Mouse (Mus musculus): ENCODE data around the gene Pnmal2. TPM values are rescaled to one million over a fixed set of nuclear protein-coding genes. Genes with fewer than 3 reads are reported as not detected.

Gene Pnmal2
- polyA plus RNA-seq, 1 experiment, result 1.3 TPM

- Histone ChIP-seq H3K27ac (ENCODE audit: insufficient read depth, low read length) (no peak overlapping the region), H3K4me1 (ENCODE audit: control insufficient read depth, insufficient read depth, low read length) (peaks cover 11% of the 10 kb centered on the region), H3K4me3 (ENCODE audit: insufficient read depth, low read length) (no peak overlapping the region)
- TF ChIP-seq CTCF (IDR thresholded peaks at IDR 0.05; ENCODE audit: borderline replicate concordance, insufficient read depth, low read length), result no peak
- TF ChIP-seq POLR2A (IDR thresholded peaks at IDR 0.05; ENCODE audit: low read depth, low read length), result no peak
These were observed 27.9 kb upstream of the Pnmal2 start for GRCm38 (mm10) chr7:16916342-16917265.

DNA sequence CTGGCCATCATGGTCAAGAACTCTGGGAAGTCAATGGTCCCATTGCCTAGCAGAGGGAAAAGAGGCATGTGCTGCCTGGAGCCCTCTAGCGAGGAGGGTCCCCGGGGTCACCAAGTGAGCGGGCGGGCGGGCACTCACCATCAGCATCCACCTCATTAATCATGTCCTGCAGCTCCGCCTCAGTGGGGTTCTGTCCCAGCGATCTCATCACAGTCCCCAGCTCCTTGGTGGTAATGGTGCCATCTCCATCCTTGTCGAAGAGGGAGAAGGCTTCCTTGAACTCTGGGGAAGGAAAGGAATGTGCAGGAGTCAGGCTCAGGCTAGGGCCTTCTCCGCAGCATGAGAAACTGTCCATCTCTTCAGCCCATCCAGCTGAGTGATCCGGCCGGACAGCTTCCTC, 27.0 kb upstream of the Pnmal2 start:
- Histone ChIP-seq H3K4me1 (ENCODE audit: control insufficient read depth, insufficient read depth, low read length) (peaks cover 11% of the 10 kb centered on the region; the same call in 1 of the 2 replicates), H3K4me3 (ENCODE audit: insufficient read depth, low read length) (no peak overlapping the region), H3K27ac (ENCODE audit: insufficient read depth, low read length) (no peak overlapping the region)
- TF ChIP-seq POLR2A (IDR thresholded peaks at IDR 0.05; ENCODE audit: low read depth, low read length), result no peak
- no peak for TF ChIP-seq CTCF (IDR thresholded peaks at IDR 0.05; ENCODE audit: borderline replicate concordance, insufficient read depth, low read length)

DNA sequence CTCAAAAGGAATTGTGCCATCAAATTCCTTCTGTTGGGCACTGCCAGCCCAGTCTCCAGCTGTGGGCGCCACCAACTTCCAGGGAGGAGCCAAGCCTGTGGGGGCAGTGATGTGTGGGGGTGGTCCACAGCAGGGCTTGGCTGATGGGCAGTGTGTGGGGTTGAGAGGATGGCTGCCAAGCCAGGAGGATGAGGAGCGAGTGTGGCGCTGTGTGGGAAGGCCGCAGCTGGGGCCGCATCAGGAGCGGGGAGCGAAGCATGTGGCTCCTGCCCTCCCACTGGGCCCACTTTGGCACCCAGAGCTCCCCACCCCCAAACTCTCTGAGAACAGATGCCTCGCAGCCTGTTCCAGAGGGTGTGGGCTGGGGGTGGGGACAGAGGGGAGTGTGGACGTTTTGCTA, 26.5 kb upstream of the Pnmal2 start:
- Histone ChIP-seq H3K4me3 (ENCODE audit: insufficient read depth, low read length) (no peak overlapping the region), H3K4me1 (ENCODE audit: control insufficient read depth, insufficient read depth, low read length) (peaks cover 11% of the 10 kb centered on the region; the same call in 1 of the 2 replicates), H3K27ac (ENCODE audit: insufficient read depth, low read length) (no peak overlapping the region)
- no peak for TF ChIP-seq POLR2A (IDR thresholded peaks at IDR 0.05; ENCODE audit: low read depth, low read length)
- TF ChIP-seq CTCF (IDR thresholded peaks at IDR 0.05; ENCODE audit: borderline replicate concordance, insufficient read depth, low read length), result no peak

GRCm38 (mm10) chr7:16918670-16919069, 25.8 kb upstream of the Pnmal2 start:
- TF ChIP-seq POLR2A (IDR thresholded peaks at IDR 0.05; ENCODE audit: low read depth, low read length), result no peak
- no peak for TF ChIP-seq CTCF (IDR thresholded peaks at IDR 0.05; ENCODE audit: borderline replicate concordance, insufficient read depth, low read length)
- H3K4me1 ChIP-seq (ENCODE audit: control insufficient read depth, insufficient read depth, low read length), result peaks cover 11% of the 10 kb centered on the region; the same call in 1 of the 2 replicates
- no peak overlapping the region for H3K27ac ChIP-seq (ENCODE audit: insufficient read depth, low read length)
- no peak overlapping the region for H3K4me3 ChIP-seq (ENCODE audit: insufficient read depth, low read length)

DNA sequence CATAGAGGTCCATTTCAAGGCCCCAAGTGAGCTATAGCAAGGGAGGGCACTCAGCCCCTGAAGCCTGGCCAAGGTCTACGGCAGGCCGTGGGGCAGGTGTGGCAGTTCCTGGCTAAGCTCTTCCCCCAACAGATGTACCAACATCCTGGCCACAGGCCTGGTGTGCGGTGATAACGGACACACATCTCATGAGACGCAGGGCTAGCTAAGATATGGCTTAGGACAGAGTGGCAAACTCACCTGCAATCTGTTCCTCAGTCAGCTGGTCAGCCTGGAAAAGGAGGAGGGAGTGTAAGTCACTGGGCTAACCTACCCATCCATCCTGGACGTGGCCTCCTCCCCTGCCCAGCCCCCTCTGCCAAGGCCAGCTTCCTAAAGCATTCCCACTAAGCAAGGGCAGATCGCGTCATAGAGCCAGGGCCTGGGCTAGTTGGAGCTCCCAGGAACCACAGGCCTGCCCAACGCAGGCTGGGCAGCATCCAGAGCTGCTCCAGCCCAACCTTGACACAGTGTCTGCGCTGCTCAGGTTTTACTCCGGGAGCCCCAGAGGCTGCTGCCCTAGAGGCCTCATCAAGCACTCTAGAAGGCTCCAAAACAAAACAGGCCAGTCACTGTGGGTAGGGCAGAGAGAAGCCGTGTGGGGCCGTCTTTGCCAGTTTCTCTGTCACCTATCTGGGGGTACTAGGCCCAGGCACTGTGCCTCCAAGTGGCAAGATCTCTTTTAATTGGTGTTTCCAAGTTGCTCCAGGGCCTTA, 24.9 kb upstream of the Pnmal2 start:
- TF ChIP-seq POLR2A (IDR thresholded peaks at IDR 0.05; ENCODE audit: low read depth, low read length) (no peak), CTCF (IDR thresholded peaks at IDR 0.05; ENCODE audit: borderline replicate concordance, insufficient read depth, low read length) (no peak)
- Histone ChIP-seq H3K4me1 (ENCODE audit: control insufficient read depth, insufficient read depth, low read length) (peaks cover 11% of the 10 kb centered on the region; the same call in 1 of the 2 replicates), H3K27ac (ENCODE audit: insufficient read depth, low read length) (no peak overlapping the region), H3K4me3 (ENCODE audit: insufficient read depth, low read length) (no peak overlapping the region)

- Histone ChIP-seq H3K27ac (ENCODE audit: insufficient read depth, low read length) (no peak overlapping the region), H3K4me1 (ENCODE audit: control insufficient read depth, insufficient read depth, low read length) (peaks cover 11% of the 10 kb centered on the region; the same call in 1 of the 2 replicates), H3K4me3 (ENCODE audit: insufficient read depth, low read length) (no peak overlapping the region)
- TF ChIP-seq CTCF (IDR thresholded peaks at IDR 0.05; ENCODE audit: borderline replicate concordance, insufficient read depth, low read length) (no peak), POLR2A (IDR thresholded peaks at IDR 0.05; ENCODE audit: low read depth, low read length) (no peak)
These were observed 24.3 kb upstream of the Pnmal2 start for GRCm38 (mm10) chr7:16920150-16920579.

DNA sequence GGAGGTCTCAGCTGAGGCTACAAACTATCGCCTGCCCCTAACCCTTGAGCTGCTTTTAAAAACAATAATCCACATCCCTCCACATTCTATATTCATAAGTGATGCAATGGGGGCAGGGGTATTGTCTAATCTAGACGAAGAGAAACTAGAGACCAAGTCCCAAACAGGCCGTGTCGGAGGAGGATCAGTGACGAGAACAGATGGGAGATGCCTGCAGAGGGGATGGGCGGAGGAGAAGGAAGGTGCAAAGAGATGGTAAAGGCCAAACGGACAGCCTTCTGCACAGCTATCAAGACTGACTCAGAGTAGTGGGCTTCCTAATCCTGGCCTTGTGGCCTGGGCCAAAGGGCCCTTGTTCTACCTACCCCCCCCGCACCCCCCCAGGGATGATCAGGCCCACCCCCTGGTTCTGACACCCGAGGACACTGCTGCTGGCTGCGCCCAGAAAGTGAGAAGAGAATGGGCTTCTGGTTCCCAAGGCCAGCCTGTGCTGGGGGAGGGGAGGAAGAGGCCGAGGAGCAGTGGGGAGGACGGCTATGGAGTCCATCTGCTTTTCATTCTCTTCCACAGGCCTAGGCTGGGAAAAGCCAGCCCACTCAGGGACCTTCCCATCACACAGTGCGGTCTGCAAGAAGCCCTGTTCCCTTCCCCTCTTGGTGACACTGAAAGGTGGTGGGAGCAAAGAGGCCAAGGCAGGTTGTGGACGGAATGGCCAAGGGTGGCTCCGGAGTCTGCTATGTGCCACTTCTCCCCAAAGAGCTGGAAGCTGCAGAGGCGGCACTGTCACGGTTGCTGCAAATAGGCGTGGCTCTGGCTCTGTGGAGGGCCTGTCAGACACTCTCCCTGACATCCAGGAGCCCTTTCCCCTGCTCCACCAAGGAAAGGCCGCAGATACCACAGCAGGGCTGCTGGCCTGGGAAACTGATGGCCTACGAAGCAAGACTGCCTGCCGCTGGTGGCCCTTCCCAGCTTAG, 23.4 kb upstream of the Pnmal2 start:
- Histone ChIP-seq H3K4me1 (ENCODE audit: control insufficient read depth, insufficient read depth, low read length) (peaks cover 11% of the 10 kb centered on the region; the same call in 1 of the 2 replicates), H3K27ac (ENCODE audit: insufficient read depth, low read length) (peak overlapping the region; percentile 31; the same call in 1 of the 2 replicates), H3K4me3 (ENCODE audit: insufficient read depth, low read length) (peak overlapping the region; percentile 13)
- TF ChIP-seq POLR2A (IDR thresholded peaks at IDR 0.05; ENCODE audit: low read depth, low read length), result no peak
- TF ChIP-seq CTCF (IDR thresholded peaks at IDR 0.05; ENCODE audit: borderline replicate concordance, insufficient read depth, low read length), result no peak

DNA sequence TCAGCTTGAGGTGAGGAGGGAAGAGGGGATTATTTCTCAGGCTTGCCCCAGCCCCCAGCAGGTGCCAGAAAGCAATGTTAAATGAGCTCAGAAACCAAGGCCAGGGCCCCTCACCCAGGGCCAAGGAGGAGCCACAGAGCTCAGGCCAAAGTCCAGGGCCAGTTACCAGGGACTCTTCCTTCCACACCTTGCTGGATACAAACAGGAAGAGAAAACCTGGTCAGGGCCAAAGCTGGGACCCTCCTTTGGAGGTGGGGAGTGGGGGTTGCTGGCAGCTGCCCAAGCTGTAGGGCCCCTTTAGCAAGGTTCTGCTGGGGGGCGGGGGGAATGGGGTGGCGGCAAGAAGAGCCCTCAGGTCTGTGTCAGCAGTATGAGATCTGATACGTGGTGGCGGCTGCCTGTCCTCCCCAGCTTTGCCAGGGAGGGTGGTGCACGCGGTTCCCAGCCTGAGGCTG, 22.6 kb upstream of the Pnmal2 start:
- Histone ChIP-seq H3K4me1 (ENCODE audit: control insufficient read depth, insufficient read depth, low read length) (peaks cover 11% of the 10 kb centered on the region; the same call in 1 of the 2 replicates), H3K4me3 (ENCODE audit: insufficient read depth, low read length) (peak overlapping the region; percentile 13), H3K27ac (ENCODE audit: insufficient read depth, low read length) (peak overlapping the region; percentile 31)
- no peak for TF ChIP-seq CTCF (IDR thresholded peaks at IDR 0.05; ENCODE audit: borderline replicate concordance, insufficient read depth, low read length)
- no peak for TF ChIP-seq POLR2A (IDR thresholded peaks at IDR 0.05; ENCODE audit: low read depth, low read length)
